Mouse (Mus musculus) brown adipose tissue, adult 24 weeks (tissue): ENCODE measurements around the gene Hist1h2ag. TPM values are rescaled to one million over a fixed set of nuclear protein-coding genes. Genes with fewer than 3 reads are reported as not detected.
"Not testable (repeated sequence)": the region's sequence is repeated elsewhere in the genome, so short reads cannot be mapped to it uniquely, and the experiment has no call there.

Source experiments
- H3K27ac ChIP-seq: fragments of 200-500 bp; replicated peaks from 2 replicates; pipeline ENCODE4 v1.5.1; 2012; ENCODE audit warnings: low read depth, mild to moderate bottlenecking, low read length
- H3K4me1 ChIP-seq: fragments of 200-500 bp; 2 replicates; pipeline ENCODE4 v1.6.1; 2012; ENCODE audit warnings: low read length, mixed read lengths; ENCODE audit not compliant: control insufficient read depth, insufficient read depth, insufficient read length
- H3K4me3 ChIP-seq: fragments of 200-500 bp; 2 replicates; pipeline ENCODE4 v1.5.1; 2012; ENCODE audit warnings: low read depth, mild to moderate bottlenecking, low read length, moderate library complexity; ENCODE audit not compliant: insufficient read depth
- polyA plus RNA-seq: library from polyadenylated mRNA; stranded (reverse); fragments of >200 nt; gene quantifications from 2 replicates; pipeline ENCODE4 v1.2.4, GENCODE M21; 2012; ENCODE audit not compliant: missing spikeins, insufficient read depth, insufficient read length

Hist1h2ag gene
- polyA plus RNA-seq, 1 experiment: not detected

DNA sequence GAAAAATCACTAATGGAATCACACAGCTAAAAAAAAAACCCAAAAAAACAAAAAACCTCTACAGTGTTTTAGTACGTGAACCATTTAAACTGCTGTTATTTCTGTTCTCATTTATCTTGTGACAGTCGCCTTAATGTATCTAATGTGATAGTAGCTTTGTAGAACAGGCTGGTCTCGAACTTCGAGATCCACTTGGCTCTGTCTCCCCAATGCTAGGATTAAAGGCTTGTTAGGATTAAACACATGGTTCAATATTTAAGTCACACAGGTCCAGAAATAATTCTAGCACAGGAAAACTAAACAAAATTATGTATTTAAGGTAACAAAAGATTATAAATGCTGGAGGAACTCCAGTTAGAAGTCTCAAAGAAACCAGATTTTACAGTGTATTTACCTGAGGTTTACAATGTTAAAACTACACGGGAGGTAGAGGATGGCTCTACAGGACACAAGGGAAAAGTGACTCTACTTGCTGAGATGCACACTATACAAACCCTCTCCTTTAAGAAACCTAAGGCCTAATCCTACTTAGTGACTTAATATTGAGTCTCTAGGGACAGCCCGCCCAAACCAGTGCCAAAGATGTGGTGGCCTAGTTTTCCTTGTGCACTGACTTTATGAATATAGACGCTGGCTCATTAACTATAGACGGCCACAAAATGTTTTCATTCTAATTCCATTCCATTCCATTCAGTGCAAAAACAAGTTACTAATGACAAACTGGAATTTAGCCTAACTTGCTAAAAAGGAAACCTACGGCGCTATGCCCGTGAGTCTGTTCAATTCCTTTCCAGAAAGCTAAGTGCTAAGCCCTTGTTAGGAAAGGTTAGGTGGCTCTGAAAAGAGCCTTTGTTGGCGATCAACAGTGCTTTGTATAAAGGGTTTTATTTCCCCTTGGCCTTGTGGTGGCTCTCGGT lies 835 bp downstream of the Hist1h2ag start:
- Histone ChIP-seq H3K4me3 (0 out of 2 replicates have a peak overlapping the region, but pooled peaks have one; percentile 11), H3K27ac (no peak overlapping the region), H3K4me1 (no peaks in the 10 kb centered on the region; the same call in 1 of the 2 replicates)

DNA sequence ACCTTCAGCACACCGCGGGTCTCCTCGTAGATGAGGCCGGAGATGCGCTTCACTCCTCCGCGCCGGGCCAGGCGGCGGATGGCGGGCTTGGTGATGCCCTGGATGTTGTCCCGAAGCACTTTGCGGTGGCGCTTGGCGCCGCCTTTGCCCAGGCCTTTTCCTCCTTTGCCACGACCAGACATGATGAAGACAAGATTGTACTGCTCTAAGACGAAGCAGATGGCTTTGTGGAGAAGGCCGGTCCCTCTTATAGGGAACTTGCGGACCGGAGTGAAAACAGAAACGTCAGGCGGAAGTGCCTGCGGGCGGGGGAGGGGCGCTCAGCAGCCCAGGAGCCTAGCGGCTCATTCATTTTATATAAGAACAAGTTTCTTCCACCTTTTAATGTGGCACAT lies 1.6 kb downstream of the Hist1h2ag start, which contains the start of gene Hist1h4i:
Gene Hist1h4i (minus strand): TSS at position 221 of the 395 bp plus-strand sequence.
- not testable (repeated sequence) for H3K27ac ChIP-seq, H3K4me1 ChIP-seq
- peak within 1 kb of the TSS; percentile 45 for H3K4me3 ChIP-seq

DNA sequence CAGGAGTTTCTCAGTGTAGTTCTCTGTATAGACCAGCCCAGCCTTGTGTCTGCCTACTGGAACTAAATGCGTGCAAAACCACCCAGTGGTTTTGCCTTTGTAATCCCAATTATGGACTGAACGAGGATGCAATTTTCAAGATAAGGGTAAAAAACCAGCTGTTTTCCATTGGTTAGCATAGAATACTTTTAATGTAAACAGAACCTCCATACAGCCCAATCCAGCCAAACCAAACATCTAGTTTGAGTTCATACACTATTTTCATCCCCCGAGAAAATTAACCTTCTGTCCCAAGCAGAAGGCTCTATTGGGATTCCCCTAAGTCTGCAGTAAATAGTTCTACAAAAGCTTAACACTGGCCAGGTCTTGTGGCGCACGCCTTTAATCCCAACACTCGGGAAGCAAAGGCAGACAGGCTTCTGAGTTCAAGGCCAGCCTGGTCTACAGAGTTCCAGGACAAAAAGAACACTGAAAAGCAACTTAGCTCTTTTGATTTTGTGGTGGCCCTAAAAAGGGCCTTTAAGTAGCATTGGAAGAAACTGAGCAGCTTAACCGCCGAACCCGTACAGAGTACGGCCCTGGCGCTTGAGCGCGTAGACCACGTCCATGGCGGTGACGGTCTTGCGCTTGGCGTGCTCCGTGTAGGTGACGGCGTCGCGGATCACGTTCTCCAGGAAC lies 2.1 kb downstream of the Hist1h2ag start:
- Histone ChIP-seq H3K27ac (no peak overlapping the region), H3K4me1 (peaks cover 3% of the 10 kb centered on the region)

DNA sequence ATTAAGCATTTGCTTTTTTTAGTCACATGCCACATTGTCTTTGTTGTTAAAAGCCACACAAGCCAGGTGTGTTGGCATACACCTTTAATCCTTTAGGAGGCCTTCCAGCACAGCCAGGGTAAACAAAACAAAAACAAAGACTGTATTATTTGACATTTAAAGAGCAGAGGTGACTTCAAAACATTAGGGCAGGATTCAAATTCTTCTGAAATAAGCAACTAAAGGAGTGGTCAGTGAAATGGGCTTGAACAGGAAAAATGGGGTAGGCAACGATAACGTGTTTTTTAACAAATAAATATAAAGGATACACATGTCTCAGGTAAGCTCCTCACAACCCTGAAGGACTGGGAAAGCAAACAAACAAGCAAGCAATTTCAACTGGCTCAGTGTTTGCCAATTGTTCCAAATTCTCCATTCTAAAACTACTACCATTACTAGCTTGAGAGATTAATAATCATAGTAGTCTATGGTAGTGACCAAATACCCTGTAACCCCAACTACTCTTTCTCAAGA lies 2.7 kb downstream of the Hist1h2ag start:
- Histone ChIP-seq H3K27ac (no peak overlapping the region), H3K4me3 (no peak overlapping the region), H3K4me1 (peaks cover 3% of the 10 kb centered on the region)

More for the DNA sequence above, 2.1 kb downstream of the Hist1h2ag start:
- H3K4me3 ChIP-seq: peak overlapping the region; percentile 45

DNA sequence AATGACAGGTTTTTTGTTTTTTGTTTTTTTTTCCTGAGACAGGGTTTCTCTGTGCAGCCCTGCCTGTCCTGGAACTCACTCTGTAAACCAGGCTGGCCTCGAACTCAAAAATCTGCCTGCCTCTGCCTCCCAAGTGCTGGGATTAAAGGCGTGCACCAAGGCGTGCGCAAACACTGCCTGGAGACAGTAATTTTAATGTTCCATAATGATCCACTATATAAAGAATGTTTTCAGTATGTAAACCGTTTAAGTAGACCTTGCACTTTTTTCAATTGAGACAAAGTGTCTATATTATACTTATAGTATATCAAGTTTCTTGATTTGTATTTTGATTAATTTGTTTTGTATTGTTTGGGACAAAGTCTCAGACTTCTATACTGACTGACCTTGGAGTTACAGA lies 3.4 kb downstream of the Hist1h2ag start:
- H3K4me3 ChIP-seq: no peak overlapping the region
- no peak overlapping the region for H3K27ac ChIP-seq

DNA sequence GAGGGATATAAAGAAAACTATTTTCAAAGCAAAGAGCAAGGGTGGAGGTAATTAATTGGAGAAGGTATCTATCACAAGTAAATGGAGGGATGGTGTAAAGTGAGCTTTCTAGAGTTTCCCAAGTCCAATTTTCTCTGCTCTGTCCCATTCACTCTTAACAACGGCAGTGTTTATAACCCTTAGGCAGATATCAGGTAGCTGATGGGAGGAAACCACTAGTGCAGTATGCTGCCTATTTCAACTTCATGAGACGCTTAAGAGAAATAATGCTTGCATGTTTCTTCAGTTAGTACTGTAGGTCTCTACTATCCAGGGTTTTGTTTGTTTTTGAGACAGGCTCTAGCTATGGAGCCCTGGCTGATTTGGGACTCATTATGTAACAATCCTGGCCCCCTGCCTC lies 5.3 kb downstream of the Hist1h2ag start:
- Histone ChIP-seq H3K4me1 (peaks cover 3% of the 10 kb centered on the region; the same call in 1 of the 2 replicates), H3K4me3 (no peak overlapping the region), H3K27ac (no peak overlapping the region)

More for the DNA sequence above, 3.4 kb downstream of the Hist1h2ag start:
- H3K4me1 ChIP-seq: peaks cover 3% of the 10 kb centered on the region

DNA sequence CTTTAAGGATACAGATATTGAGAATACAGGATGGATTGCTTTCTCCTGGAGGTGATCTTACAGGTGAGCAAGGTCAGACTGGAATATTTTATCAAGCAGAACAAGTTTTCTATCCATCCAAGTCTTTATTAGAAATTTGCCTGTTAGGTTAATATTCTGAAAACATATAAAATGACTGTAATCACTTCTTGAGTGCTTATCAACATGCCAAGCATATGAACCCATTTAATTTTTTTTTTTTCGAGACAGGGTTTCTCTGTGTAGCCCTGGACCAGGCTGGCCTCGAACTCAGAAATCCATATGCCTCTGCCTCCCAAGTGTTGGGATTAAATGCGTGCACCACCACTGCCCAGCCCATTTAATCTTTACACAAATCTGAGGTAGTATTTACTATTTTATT lies 5.8 kb downstream of the Hist1h2ag start:
- Histone ChIP-seq H3K27ac (no peak overlapping the region), H3K4me1 (peaks cover 3% of the 10 kb centered on the region; the same call in 1 of the 2 replicates), H3K4me3 (no peak overlapping the region)

DNA sequence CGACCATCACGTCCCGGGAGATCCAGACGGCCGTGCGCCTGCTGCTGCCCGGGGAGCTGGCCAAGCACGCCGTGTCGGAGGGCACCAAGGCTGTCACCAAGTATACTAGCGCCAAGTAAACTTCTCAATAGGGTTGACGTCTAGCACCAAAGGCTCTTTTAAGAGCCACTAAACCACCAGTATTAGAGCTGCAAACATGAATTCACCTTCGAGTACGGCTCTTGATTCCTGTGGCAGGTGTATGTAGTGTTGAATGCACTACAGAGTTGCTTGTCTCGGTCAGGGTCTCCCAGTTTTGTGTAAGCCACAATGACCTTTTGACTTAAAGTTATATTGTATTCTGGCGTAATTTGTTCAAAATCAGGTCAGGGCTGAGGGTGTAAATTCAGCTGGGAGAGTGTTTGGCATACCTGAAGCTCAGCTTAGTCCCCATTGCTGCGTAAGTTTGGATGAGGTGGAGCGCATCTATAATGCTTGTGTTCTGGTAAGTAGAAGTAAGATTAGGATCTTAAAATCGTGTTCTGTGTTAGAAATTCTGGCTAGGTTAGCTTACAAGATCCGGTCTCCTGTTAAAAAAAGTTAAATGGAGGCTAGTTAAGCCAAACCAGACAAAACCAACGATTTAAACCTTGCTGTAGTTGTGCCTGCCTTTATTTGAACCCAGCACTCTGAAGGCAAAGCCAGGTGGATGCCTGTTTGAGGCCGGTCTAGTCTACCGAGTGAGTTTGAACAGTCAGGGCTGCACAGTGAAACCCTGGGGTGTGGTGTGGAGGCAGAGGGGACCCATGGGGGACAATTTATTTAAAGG lies 6.4 kb downstream of the Hist1h2ag start:
- Histone ChIP-seq H3K27ac (no peak overlapping the region), H3K4me1 (peaks cover 3% of the 10 kb centered on the region; the same call in 1 of the 2 replicates), H3K4me3 (peak overlapping the region; percentile 34)

DNA sequence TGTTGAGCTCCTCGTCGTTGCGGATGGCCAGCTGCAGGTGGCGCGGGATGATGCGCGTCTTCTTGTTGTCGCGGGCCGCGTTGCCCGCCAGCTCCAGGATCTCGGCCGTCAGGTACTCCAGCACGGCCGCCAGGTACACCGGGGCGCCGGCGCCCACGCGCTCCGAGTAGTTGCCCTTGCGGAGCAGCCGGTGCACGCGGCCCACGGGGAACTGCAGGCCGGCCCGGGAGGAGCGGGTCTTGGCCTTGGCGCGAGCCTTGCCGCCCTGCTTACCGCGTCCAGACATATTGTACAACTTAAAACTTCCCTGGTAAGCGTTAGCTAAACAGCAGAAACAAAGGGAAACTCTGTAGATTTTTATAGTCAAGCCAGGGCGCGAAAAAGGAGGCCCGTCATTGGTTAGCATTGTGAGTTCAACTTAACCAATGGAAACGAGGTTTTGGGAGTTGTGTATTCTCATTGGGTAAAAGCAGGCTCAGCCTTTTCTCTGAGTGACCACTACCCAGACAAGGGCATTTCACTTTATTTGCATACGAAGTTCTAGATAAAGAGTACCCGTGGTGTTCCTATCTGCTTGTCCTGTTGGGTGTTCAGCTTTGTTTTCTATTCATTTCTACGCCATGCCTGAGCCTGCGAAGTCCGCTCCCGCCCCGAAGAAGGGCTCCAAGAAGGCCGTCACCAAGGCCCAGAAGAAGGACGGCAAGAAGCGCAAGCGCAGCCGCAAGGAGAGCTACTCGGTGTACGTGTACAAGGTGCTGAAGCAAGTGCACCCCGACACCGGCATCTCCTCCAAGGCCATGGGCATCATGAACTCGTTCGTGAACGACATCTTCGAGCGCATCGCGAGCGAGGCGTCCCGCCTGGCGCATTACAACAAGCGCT lies 7.2 kb downstream of the Hist1h2ag start, which contains the start of the genes Hist1h2ah and Hist1h2bk:
Gene Hist1h2ah (minus strand): TSS at position 302 of the 882 bp plus-strand sequence.
Gene Hist1h2bk (plus strand): TSS at position 604 of the 882 bp plus-strand sequence.
- H3K27ac ChIP-seq: not testable (repeated sequence)

DNA sequence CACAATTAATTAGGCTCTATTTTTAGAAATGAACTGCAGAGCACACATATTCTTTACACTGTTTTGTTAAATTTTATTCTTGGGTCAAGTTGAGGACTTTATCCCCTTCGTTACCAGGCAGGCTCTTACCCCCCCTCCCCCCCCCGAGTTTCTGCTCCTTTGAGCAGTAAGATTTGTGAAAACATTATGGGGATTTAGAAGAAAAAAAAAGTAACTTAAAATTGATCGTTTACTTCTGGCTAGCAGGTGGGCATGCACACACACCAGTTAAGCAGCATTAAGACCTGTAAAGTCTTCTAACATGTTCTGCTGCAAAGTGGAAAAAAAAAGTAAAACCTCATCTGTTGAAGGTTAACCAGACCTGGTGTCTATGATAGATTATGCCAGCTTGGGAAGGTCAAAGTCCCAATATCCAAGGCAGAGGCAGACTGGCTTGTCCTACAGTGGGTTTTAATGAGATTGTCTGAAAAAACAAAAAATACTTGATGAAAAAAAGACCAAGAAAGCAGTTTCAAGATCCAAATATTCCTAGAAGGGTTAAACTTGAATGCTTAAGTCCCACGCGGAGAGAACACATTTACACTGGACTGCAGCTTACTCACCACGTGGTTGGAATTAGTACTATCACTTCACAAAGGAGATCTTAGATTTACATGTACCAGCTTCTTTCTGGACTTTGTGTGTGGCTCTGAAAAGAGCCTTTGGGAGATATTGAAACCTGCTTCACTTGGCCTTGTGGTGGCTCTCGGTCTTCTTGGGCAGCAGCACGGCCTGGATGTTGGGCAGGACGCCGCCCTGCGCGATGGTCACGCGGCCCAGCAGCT lies 8.1 kb downstream of the Hist1h2ag start:
- Histone ChIP-seq H3K4me1 (peaks cover 3% of the 10 kb centered on the region; the same call in 1 of the 2 replicates), H3K4me3 (peak overlapping the region; percentile 39), H3K27ac (no peak overlapping the region)

More for the DNA sequence above, 7.2 kb downstream of the Hist1h2ag start, which contains the start of the genes Hist1h2ah and Hist1h2bk:
- H3K4me1 ChIP-seq: not testable (repeated sequence)
- peak within 1 kb of the TSS; percentile 49 for H3K4me3 ChIP-seq

DNA sequence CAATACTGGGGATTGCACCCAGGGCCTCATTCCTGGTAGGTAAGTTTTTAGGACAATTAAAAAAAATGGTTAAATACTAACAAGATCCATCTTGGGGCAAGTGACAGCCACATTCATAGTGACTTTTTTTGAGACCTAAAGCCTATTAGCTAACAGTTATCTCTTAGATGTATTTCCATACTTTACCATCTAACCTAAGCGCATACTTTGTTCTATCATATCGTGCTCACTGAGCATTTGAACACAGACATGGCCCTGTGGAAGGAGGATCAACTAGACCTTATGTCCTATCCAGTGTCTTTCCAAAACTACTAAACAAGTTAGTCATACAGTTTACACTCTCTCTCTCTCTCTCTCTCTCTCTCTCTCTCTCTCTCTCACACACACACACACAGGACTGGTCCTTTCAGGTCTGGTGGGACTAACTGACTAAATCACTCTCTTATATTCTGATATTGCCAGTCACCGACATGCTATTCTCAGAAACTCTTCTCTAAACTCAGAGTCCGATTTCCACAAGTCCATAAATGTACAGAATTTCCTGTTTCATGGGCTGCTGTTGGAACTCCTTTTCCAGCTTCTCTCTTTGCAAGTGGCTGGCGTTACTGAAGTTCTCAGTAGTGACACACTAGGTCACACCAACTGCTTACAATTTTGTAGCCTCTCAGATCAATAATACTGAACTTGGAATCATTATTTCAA lies 8.9 kb downstream of the Hist1h2ag start:
- Histone ChIP-seq H3K4me3 (no peak overlapping the region), H3K27ac (no peak overlapping the region), H3K4me1 (peaks cover 3% of the 10 kb centered on the region; the same call in 1 of the 2 replicates)

DNA sequence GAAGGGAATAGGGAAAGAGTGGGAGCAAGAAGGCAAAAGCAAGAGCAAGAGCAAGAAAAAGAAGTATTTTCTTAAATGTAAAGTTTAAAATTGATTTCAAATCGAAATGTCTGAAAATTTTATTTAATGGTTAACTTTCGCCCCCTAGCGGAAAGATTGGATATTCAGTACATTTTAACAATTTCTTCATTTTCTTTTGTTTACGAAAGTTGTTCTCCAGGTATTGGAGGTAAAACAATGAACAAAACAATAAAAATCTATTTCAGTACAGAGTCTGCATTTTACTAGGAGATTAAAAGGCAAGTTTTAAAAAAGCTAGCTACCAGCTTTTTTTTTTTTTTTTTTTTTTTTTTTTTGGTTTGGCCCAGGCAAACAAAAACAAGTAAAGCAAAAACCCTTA lies 12.3 kb downstream of the Hist1h2ag start:
- Histone ChIP-seq H3K4me1 (no peaks in the 10 kb centered on the region), H3K4me3 (no peak overlapping the region)

More for the DNA sequence above, 12.3 kb downstream of the Hist1h2ag start:
- no peak overlapping the region for H3K27ac ChIP-seq
